Mouse (Mus musculus) kidney, postnatal 10 days (tissue): Measurements from ENCODE around the gene Dnajc5.

Experiments
- DNase-seq: peaks from one replicate; pipeline ENCODE4 v3.0.0; 2021; ENCODE audit warnings: mixed read lengths

The Dnajc5 gene

GRCm38 (mm10) chr2:181589732-181590105, 69.4 kb downstream of the Dnajc5 start:
- DNase-seq: no peak

DNA sequence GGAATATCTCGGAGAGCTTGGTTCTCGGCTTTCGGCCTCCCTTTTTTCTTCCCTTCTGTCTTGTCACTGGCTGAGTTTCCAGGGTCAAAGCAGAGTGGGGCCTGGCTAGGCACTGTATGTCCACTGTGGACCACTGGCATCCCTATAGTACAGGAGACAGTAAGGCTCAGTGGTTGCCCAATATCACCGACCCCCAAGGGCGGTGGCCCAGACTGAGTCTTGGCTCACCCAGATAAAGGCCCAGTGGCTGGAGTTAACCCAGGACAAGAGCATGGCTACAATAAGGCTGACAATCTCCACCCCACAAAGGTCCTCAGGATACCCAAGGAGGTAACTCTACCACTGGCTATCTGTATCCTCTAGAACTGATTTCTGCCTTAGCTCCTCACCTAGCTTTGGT, 70.2 kb downstream of the Dnajc5 start:
- DNase-seq: no peak

GRCm38 (mm10) chr2:181591528-181592085, 71.3 kb downstream of the Dnajc5 start, which contains the start of gene Prpf6:
Prpf6 (plus strand) TSS chr2:181591868.
- peak; percentile 47 for DNase-seq

DNA sequence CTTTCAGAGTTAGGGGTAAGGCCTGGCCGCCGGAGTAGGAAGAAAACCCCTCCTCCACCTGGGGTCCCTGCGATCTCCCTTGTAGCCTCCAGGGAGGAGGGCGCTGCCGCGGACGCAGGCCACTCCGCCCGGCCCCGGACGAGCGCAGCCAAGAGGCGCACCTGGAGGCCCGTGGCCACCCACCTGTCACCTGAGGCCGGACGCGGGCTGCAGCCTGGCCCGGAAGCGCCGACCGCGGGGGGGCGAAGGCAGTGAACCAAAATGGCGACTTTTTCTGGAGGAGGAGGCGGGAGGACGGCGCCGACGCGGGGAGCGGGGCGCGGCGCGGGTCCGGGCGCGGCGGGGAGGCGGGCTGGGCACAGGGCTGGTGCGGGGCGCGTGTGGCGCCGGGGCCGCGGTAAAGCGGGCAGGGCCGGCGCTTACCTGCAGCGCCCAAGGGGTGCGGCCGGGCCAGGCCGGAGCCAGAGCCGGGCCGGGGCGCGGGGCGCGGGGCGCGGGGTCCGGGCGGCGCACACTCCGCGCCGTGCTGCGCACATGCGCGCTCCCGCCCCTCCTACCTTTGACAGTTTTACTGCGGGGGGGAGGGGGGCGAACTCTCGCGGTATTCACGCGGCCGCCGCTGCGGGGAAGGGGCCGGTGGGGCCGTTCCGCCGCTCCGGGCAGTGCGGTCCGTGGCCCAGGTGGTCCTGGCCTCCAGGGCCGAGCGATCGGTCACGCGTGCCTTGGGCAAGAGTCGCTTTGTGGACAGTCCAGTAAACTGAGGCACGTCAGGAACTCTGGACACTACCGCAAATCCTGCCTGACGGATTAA, 72.2 kb downstream of the Dnajc5 start, which contains the start of gene Zfp512b:
Zfp512b (minus strand) TSS at position 573 of the 811 bp plus-strand sequence.
- DNase-seq: peak; percentile 86

DNA sequence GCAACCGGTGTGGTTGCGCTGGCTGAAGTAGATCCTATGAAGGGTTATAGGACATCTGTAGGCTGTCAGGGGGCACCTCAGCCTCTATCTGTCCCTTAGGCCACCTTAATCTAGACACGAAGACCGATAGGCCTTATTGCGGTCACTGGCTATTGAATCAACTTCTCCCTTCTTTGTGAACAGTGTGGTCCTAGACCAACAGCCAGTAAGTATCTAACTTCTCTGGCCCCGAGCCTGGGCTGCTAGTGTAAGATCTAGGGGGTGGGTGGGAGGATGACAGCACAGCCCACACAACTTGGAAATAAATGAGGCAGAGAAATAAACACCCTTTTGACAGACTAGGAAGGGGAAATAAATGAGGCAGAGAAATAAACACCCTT, 72.7 kb downstream of the Dnajc5 start:
- peak; percentile 67 for DNase-seq

GRCm38 (mm10) chr2:181593937-181594336, 73.7 kb downstream of the Dnajc5 start:
- no peak for DNase-seq

GRCm38 (mm10) chr2:181594946-181595696, 74.8 kb downstream of the Dnajc5 start:
- DNase-seq: peak; percentile 63

DNA sequence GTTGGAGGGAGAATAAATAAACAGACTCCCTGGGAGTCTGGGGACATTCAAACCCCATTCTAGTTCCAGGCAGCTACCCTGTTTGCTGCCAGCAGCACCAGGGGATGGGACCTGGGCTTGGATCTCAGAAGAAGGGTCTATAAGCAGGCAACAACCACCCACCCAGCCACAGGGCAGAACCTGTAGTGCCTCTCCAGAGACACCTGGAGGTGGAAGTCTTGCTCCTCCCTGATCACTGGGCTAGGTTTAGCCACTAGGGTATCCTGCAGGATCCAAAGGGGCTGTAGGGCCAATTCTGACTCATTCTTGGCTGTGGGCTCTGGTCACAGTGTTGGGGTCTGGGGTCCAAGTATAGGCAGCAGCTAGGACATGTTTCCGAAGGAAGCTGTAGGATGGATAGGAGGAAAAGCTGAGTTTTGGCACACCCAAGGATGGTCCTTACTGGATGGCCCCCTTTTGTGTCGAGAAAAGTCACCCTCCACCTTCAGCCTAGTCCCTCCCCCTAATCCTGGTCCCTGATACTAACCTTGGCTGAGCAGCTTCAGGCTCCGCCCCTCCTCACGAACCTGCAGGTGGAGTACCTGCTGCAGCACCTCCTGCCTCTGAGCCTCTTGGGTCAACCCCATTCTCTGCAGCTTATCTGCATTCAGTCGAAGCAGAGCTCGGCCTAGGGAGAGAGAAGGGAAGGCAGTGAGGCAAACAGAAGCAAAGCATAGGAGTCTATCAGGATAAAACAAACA, 76.1 kb downstream of the Dnajc5 start:
- no peak for DNase-seq

DNA sequence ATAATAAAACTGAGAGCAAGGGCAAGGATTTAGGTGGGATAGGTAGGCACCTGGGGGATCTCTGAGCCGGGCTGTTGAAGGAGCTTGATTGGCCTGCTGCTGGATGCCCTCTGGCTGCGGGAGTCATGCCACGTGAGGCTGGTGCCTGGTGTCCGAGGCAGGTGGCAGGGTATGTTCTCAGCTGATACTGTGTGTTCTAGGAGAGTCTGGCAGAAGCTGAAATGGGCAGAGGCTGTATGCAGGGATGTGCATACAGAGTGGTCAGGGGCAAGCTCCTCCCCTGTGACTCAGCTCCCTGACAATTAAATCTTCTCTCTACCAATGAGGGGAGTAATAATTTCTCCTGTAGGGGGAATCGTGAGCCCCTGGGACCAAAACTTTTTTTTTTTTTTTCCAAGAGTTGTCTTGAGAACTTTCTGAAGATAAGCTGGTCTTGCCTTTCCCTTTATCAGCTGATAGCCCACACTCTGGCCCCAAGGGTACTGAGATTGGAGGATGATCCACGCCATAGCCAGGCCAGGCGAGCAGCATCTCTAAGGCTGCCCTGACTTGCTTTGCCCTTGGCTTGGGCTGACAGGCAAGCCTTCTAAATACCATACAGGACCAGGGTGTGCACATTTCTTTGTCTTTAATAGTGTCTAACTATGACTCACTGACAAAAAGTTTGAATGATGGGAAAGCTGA, 77.2 kb downstream of the Dnajc5 start:
- DNase-seq: no peak

GRCm38 (mm10) chr2:181598454-181599351, 78.4 kb downstream of the Dnajc5 start, which contains the start of gene Samd10:
Samd10 (minus strand) TSS chr2:181599212.
- peak; percentile 77 for DNase-seq

- no peak for DNase-seq
Observed at GRCm38 (mm10) chr2:181600226-181600758, 80.0 kb downstream of the Dnajc5 start.

DNA sequence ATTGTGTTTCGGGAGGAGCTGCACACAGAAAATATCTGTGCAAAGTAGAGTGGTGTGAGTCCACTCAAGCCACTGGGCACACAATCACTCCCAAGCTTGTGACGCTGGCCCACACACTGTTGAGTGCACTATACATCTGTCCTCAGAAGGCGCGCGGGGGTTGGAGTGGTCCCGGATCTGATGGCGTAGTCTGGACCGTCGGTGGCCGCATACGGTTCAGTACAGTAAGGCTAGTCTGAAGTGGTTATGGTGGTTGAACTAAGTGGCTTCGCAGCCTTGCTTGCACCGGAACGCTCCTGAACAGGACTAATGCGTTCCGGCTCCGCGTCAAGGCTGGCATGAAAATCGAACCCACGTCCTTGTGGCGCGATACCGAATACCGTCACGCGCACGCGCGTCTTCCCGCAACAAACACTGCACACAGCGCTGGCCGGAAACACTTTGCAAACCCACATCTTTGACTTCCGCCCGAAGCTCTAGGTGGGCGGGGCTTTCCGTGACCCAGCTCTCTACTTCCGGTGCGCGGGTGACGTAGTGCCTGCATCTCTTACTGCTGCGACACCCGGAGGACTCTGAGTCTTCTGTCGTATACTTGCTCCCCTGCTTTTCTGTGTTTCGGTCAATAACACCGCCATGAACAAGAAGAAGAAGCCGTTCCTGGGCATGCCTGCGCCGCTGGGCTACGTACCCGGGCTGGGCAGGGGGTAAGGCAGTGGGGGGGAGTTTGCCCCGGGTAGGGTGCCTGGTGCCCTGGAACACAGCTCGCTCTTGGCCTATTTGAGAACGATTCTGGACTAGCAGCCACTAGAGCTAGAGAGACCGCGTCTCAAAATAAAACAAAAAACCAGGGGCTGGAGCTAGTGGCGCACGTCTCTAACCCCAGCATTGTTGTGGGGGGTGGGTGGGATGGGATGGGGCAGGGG, 80.8 kb downstream of the Dnajc5 start:
- DNase-seq: peak; percentile 99

- no peak for DNase-seq
Observed at GRCm38 (mm10) chr2:181601751-181602145, 81.5 kb downstream of the Dnajc5 start.

- no peak for DNase-seq
Observed at GRCm38 (mm10) chr2:181602367-181602766, 82.1 kb downstream of the Dnajc5 start.
